Mouse (Mus musculus) liver, embryonic 11.5 days (tissue): ENCODE measurements around the gene 4930523C07Rik. TPM values are rescaled to one million over a fixed set of nuclear protein-coding genes. Genes with fewer than 3 reads are reported as not detected.

Source experiments
- ATAC-seq: fragments of 200-750 bp; cut with Nextera tagmentation; replicated peaks from 2 replicates; pipeline ENCODE4 v1.8.0; 2017; ENCODE audit warnings: moderate number of reproducible peaks, mild to moderate bottlenecking, moderate TSS enrichment, moderate library complexity; ENCODE audit not compliant: low FRiP score
- DNase-seq: peaks from one replicate; pipeline ENCODE4 v3.0.0-alpha.2; 2017; ENCODE audit warnings: low spot score
- H3K27ac ChIP-seq: fragments of 300-500 bp; sonication (generic); 2 replicates; pipeline ENCODE4 v1.5.1; 2014; ENCODE audit warnings: mild to moderate bottlenecking, low read depth, low read length, control low read depth
- H3K27me3 ChIP-seq: fragments of 300-500 bp; sonication (generic); replicated peaks from 2 replicates; pipeline ENCODE4 v1.6.1; 2014; ENCODE audit warnings: low read length, mixed read lengths; ENCODE audit not compliant: control insufficient read depth, insufficient read depth
- H3K36me3 ChIP-seq: fragments of 300-500 bp; sonication (generic); 2 replicates; pipeline ENCODE4 v1.6.1; 2014; ENCODE audit warnings: mild to moderate bottlenecking, low read length, moderate library complexity, mixed read lengths; ENCODE audit not compliant: control insufficient read depth, insufficient read depth
- H3K4me1 ChIP-seq: fragments of 300-500 bp; sonication (generic); replicated peaks from 2 replicates; pipeline ENCODE4 v1.6.1; 2014; ENCODE audit warnings: low read length, mixed read lengths; ENCODE audit not compliant: control insufficient read depth, insufficient read depth
- H3K4me2 ChIP-seq: fragments of 300-500 bp; sonication (generic); 2 replicates; pipeline ENCODE4 v1.6.1; 2014; ENCODE audit warnings: mild to moderate bottlenecking, control low read depth, moderate library complexity
- H3K4me3 ChIP-seq: fragments of 300-500 bp; sonication (generic); 2 replicates; pipeline ENCODE4 v1.5.1; 2014; ENCODE audit warnings: low read depth, low read length, control low read depth
- H3K9ac ChIP-seq: fragments of 300-500 bp; sonication (generic); 2 replicates; pipeline ENCODE4 v1.6.1; 2014; ENCODE audit warnings: low read depth, low read length, control low read depth
- H3K9me3 ChIP-seq: fragments of 300-500 bp; sonication (generic); 2 replicates; pipeline ENCODE4 v1.6.1; 2016; ENCODE audit warnings: low read length, inconsistent platforms, mixed read lengths; ENCODE audit not compliant: control insufficient read depth
- WGBS: fragments of 180-500 bp; shearing (Covaris S2); extraction: QIAGEN DNeasy Blood & Tissue Kit; methylation state at CpG from one replicate; pipeline ENCODE4 v1.1.7; 2014; 5-methylcytosine and 5-hydroxymethylcytosine counted together
- polyA plus RNA-seq: library from polyadenylated mRNA; unstranded; fragments of >200 nt; fragmentation: Nextera tagmentation; extraction: Ambion mirVana; gene quantifications from 2 replicates; pipeline ENCODE4 v1.2.1, GENCODE M21; 2014

4930523C07Rik gene
- polyA plus RNA-seq, 1 experiment from 2014 or later = 19.0 TPM

- Histone ChIP-seq H3K27ac (no peak overlapping the region), H3K9me3 (no peaks in the 10 kb centered on the region), H3K27me3 (no peaks in the 10 kb centered on the region), H3K4me2 (no peak overlapping the region), H3K4me3 (no peak overlapping the region), H3K9ac (no peak overlapping the region), H3K36me3 (no peaks in the 10 kb centered on the region), H3K4me1 (no peaks in the 10 kb centered on the region)
- DNase-seq (no peak), ATAC-seq (no peak)
- 76% methylated on average over 5 of the region's 5 CpGs for WGBS
These were observed 61.2 kb downstream of the 4930523C07Rik start for GRCm38 (mm10) chr1:160105426-160105825.

GRCm38 (mm10) chr1:160108604-160109003, 64.4 kb downstream of the 4930523C07Rik start:
- Histone ChIP-seq H3K27me3 (no peaks in the 10 kb centered on the region), H3K4me2 (no peak overlapping the region), H3K9ac (no peak overlapping the region), H3K4me1 (no peaks in the 10 kb centered on the region), H3K9me3 (no peaks in the 10 kb centered on the region), H3K27ac (no peak overlapping the region), H3K4me3 (no peak overlapping the region), H3K36me3 (no peaks in the 10 kb centered on the region)
- no peak for DNase-seq
- ATAC-seq = no peak
- 59% methylated on average over 2 of the region's 2 CpGs for WGBS

GRCm38 (mm10) chr1:160123957-160124356, 79.8 kb downstream of the 4930523C07Rik start:
- Histone ChIP-seq H3K4me1 (no peaks in the 10 kb centered on the region), H3K36me3 (no peaks in the 10 kb centered on the region), H3K9me3 (no peaks in the 10 kb centered on the region), H3K4me2 (no peak overlapping the region), H3K4me3 (no peak overlapping the region), H3K9ac (no peak overlapping the region), H3K27ac (no peak overlapping the region), H3K27me3 (no peaks in the 10 kb centered on the region)
- WGBS = 86% methylated on average over 2 of the region's 2 CpGs
- no peak for DNase-seq
- ATAC-seq = no peak

Other genes starting within 250 kb of the 4930523C07Rik start
- not detected in 2 replicates for gene Tnn, start 109.2 kb downstream of the 4930523C07Rik start, polyA plus RNA-seq
- 308 and 309 TPM in 2 replicates for gene Mrps14, start 150.8 kb downstream of the 4930523C07Rik start, polyA plus RNA-seq
- gene Cacybp, start 168.5 kb downstream of the 4930523C07Rik start, polyA plus RNA-seq = 415 and 437 TPM in 2 replicates